Mouse (Mus musculus): ENCODE data around the gene Rnpep.

DNA sequence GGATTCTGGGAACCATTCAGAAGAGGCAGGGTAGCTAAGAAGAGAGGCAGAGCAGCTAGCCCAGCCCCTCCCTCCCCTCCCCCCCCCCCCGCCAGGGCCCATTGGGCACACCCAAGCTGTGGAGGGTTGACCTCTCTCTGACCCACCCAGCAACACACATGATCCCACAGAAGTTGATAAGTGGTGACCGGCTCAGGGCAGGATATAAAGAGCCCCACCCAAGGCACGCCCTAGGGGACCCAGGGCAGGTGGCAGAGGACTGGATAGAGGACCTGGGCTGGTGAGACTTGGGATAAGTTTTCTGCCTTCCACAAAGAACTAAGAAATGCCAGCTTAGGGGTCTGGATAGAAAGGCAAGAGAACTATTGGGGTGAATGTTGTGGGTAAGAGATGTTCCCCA, 33.2 kb downstream of the Rnpep start:
- TF ChIP-seq CTCF (IDR thresholded peaks at IDR 0.05; ENCODE audit: low read depth) (no peak), EP300 (IDR thresholded peaks at IDR 0.05; ENCODE audit: low read depth) (no peak)
